Mouse (Mus musculus) adrenal gland, adult (tissue): ENCODE data around the gene Id3.

Source experiments
- DNase-seq, 2 experiments: peaks; one replicate each; pipeline ENCODE4 v3.0.0; 2022 to 2023; ENCODE audit warnings: low spot score in 1 of 2; ENCODE audit not compliant: inconsistent age in 2 of 2

The Id3 gene

GRCm38 (mm10) chr4:136123792-136124161 lies 19.5 kb upstream of the Id3 start:
- DNase-seq = peak in 1 of 2 experiments; percentile 9

DNA sequence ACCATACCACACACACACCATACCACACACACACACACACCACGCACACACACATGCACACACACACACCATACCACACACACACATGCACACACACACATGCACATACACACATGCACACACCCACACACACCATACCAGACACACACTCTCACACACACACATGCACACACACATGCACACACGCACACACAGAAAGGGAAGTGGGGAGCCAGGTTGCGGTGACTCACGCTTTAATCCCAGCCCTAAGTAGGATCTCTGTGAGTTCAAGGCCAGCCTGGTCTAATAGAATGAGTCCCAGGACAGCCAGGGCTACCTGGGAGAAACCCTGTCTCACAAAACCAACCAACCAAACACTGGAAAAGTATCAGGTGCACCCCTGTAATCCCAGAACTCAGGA lies 18.7 kb upstream of the Id3 start:
- DNase-seq = peak; percentile 16 to 53

DNA sequence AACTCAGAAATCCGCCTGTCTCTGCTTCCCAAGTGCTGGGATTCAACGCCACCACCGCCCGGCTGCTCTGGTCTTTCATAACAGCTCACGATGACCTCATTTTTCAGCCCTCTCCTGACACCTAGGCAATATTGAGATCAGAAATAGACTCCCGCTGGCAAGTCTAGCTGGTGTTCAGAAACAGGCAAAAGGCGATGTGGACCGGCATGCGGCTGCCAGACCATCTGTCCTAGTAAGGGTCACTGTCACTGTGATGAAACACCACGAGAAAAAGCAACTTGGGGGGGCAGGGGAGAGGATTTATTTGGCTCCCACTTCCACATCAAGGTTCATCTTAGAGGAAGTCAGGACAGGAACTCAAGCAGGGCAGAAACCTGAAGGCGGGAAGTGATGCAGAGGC lies 17.8 kb upstream of the Id3 start:
- peak in 1 of 2 experiments; percentile 59 for DNase-seq

GRCm38 (mm10) chr4:136126019-136126418 lies 17.3 kb upstream of the Id3 start:
- DNase-seq = peak in 1 of 2 experiments; percentile 51

DNA sequence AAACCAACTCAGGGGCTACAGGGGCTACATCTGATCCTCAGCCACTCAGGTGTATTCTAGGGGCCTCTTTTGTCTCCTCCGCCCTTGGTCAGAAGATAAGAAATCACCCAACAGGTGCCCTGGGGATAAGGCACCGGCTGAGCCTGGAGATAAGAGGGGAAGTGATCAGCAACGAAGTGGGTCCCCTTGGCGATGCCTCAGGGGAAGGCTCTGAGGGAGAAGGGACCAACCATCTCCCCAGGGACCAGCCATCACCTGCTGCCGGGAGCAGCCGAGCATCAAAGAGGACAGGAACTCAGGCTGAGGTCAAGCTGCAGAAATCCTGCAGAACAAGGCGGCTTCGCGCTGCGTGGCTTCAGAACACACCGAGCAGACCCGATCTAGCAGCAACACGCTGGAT lies 15.6 kb upstream of the Id3 start:
- DNase-seq = no peak

- DNase-seq = no peak
Observed at GRCm38 (mm10) chr4:136129842-136130241, 13.5 kb upstream of the Id3 start.

DNA sequence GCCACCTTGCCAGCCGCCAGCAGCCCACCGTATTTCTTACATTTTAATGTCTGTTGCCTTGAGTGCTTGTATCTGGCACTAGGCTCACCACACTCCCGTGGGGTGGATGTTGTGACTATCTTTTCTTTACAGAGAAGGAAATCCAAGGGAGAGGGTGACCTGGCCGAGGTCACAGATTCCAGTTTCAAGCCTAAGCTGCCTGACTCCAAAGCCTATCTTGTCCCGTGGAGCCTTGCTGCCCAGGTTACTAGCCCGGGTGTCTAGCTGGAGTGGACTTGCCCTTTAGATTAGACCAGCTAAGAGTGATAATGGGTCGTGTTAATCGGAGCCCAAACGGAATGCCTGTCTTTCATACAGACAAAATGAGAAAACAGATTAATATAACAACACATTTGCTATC lies 9.5 kb upstream of the Id3 start:
- DNase-seq = peak in 1 of 2 experiments; percentile 9

DNA sequence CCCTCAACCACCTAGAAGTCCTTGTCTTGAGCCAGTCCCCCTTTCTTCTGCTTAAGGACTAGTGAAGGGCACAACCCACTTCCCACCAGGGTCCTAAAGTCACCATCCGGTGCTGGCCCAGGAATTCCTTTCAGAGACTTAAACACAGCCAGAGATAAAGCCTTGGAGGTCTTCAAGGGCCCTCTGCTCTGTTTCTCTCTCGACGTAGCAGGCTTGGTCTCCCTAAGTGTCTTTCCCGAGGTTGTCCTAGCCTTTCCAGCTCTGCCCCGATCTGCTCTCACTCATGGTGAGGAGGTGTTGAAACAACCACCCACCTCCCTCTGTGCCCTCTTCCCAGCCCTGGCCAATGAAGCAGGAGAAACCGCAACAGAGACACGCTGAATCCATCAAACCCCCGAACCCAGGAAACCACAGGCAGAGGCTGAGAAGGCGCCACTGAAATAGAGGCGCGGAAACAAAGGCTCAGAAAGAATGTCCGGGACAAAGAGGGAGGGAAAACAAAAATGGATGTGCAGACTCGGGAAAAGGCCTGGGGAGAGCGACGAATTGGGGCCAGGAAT lies 8.8 kb upstream of the Id3 start:
- peak in 1 of 2 experiments; percentile 32 for DNase-seq

- peak; percentile 48 to 75 for DNase-seq
Observed at GRCm38 (mm10) chr4:136134978-136135873, 8.1 kb upstream of the Id3 start.

GRCm38 (mm10) chr4:136135874-136136728 lies 7.2 kb upstream of the Id3 start:
- DNase-seq = peak; percentile 42 to 76

DNA sequence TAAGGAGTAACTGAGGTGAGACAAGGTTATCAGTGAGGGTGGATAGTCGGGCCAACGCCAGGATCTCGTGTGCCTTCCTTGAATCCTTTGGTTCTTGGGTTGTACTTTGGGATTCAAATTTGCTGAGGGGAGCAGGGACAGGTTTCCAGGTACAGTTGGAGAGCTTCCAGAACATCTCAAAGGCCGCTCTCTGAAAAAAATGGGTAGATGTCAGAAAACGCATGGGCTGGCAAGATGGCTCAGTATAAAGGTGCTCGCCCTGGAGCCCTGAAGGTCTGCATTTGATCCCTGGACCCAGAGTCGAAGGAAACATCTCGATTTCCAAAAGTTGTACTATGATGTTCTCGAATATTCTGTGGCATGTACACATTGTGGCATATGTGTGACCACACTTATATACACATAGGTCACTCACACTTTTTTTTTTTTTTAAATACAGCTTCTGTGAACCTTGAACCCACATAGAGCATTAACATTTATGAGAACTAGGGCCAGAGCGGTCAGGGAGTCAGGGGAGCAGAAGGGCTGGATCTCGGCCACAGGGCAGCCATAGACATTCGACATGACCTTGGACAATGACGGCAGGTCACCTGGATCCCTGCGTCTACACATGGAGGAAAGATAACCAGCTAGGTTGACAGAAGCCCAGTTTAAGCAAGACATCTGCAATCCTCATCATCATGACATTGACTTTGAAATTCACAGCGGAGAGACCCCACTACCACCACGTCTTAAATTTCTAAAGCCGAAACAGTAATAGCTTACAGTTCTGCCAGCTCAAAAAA lies 3.8 kb upstream of the Id3 start:
- DNase-seq = peak in 1 of 2 experiments; percentile 78

GRCm38 (mm10) chr4:136140327-136141250 lies 2.7 kb upstream of the Id3 start:
- DNase-seq = peak; percentile 96 to 97

DNA sequence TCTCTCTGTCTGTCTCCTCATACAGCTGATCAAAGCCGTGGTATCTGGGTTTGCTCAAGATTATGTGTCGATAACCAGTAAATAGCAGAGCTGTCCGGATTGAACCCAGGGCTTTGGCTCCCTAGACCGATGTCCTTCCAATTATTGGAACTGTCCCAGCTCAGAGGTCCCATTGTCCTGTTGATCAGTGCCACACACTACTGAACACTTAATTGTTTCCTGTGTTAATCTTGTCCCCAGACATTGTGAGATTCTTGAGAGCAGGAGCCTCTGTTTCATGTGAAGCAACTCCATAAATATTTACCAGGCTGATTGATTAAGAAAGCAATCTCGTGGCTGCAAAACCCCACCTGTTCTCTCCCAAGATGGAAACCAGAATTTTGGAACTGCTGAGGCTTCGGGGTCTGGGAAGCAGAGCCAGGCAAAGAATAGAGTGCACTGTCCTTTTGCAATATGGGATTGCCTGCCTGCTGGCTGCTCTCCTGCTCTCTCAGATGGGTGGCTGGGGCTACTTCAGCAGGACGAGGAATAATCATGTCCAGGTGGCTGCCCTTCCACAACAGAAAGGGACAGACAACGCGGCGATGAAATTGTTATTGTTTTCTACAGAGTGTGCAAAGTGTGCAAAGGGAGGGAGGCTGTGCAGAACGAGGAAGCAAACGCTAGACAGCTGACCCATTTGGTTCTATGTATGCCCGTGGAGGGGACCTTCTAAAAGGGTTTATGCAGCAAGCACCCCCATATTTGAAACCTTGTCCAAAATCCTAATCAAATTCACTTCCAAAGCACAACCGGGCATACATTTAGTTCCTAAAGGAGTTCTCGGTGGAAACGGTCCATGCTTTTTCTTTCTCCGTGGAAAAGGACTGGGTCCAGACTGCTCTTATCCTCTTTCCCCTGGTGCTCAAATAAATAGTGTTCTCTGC lies 767 bp upstream of the Id3 start:
- DNase-seq = peak in 1 of 2 experiments; percentile 69

DNA sequence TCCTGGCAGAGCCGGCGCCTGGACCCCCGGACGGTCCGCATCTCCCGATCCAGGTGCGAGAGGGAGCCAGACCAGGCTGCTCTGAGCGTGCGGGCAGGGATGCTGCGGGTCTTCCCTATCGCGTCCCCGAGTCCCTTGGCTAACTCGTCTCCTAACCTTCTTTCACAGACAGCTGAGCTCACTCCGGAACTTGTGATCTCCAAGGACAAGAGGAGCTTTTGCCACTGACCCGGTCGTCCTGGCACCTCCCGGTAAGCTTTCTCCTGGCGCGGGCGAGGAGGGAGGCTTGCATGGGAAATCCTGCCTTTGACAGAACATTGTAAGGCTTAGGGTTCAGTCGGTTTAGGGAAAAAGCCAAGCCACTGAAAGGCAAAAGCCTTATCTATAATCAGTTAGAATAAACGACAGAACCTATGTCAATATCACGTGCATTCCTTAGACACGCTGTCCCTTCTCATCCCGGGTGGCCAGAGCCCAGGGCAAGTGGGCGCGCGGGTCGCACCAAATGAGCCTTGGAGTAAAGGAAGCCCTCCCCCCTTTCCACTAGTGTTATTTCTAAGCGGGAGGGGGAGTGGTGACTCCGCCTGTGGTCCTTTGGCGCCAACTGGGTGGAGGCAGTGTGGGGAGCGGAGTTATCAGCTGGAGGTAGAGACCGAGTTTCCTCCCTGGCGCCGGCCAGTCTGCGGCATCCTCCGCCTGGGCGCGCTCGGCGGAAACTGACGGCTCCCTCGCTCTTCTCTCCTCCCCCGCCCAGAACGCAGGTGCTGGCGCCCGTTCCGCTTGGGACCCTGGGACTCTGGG lies 1.0 kb downstream of the Id3 start:
- DNase-seq = peak; percentile 83 to 93

DNA sequence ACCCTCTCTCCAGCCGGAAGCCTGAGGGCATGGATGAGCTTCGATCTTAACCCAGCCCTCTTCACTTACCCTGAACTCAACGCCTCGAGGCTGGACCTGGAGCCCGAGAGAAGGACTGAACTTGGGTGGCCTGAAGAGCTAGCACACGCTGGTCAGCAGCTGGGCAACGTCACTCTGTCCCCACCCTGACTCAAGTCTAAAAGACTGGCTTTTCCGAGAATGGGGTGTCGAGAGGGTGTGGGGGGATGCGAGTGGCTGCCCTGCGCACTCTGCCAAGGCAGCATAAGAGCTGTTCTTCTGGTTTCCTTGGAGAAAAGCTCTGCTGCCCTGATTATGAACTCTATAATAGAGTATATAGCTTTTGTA lies 1.6 kb downstream of the Id3 start:
- no peak for DNase-seq

GRCm38 (mm10) chr4:136145362-136145885 lies 2.1 kb downstream of the Id3 start:
- peak in 1 of 2 experiments; percentile 58 for DNase-seq

GRCm38 (mm10) chr4:136145991-136146711 lies 2.9 kb downstream of the Id3 start:
- DNase-seq = peak in 1 of 2 experiments; percentile 70
